Mouse (Mus musculus): Measurements from ENCODE around the gene D930048N14Rik. TPM values are rescaled to one million over a fixed set of nuclear protein-coding genes. Genes with fewer than 3 reads are reported as not detected.

D930048N14Rik gene
- total and polyA plus RNA-seq, 3 experiments: 0.38 to 1.5 (median 0.81) TPM

DNA sequence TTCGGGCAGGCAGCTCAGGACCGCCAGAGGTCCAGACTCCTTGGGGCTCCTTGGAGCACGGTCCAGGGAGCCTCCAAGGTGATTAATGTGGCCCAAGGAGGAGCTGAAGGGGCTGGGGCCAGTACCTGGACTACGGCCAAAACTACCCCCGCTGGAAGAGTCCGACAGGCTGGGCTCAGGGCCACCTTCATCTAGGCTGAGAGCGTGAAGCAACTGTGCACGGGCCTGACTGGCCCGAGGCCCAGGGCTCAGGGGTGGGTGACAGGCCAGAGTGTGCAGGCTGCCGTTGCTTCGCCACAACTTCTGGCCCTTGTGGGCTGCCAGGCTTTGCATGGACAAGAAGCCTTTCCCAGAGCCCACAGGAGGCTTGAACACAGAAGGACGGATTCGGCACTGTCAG is 5.5 kb upstream of the D930048N14Rik start (continued):
- TF ChIP-seq NRF1 (IDR thresholded peaks at IDR 0.05; ENCODE audit: low read depth, low read length): no peak
- TF ChIP-seq ETS1 (conservative IDR thresholded peaks at IDR 0.05; ENCODE audit: low read depth, low read length): no peak

- no peaks in the 10 kb centered on the region for H3K27me3 ChIP-seq (replicated peaks)
- no peak for DNase-seq (ENCODE audit: extremely low read depth)
- peaks cover 49 to 86% of the 10 kb centered on the region in 2 experiments for H3K4me1 ChIP-seq (ENCODE audit: control insufficient read depth in 1 of 2, insufficient read depth in 2 of 2)
- TF ChIP-seq CHD2 (IDR thresholded peaks at IDR 0.05; ENCODE audit: low read length) (no peak), TCF12 (IDR thresholded peaks at IDR 0.05; ENCODE audit: low read depth, low read length) (no peak)
- H3K27ac ChIP-seq (ENCODE audit: insufficient read depth, low read depth): peak overlapping the region; percentile 61
- peaks cover 6% of the 10 kb centered on the region; the same call in 1 of the 2 replicates for H3K79me2 ChIP-seq (replicated peaks; ENCODE audit: control insufficient read depth, extremely low read depth, insufficient read depth, poor library complexity, severe bottlenecking)
- in situ Hi-C loops (cut with MboI; ENCODE audit: low pct_ligation_motif_present, low pct_unique_long_range_greater_than_20kb, low sequenced_read_pairs): no loop called here
- H3K9ac ChIP-seq (ENCODE audit: insufficient read depth, low read depth): no peak overlapping the region
- peaks cover 15 to 50% of the 10 kb centered on the region in 2 experiments for H3K36me3 ChIP-seq (replicated peaks in 1 of 2; ENCODE audit: control insufficient read depth in 1 of 2, insufficient read depth in 1 of 2, low read length in 1 of 2)
- H3K4me3 ChIP-seq (replicated peaks in 1 of 3; ENCODE audit: low read depth in 2 of 3, low read length in 2 of 3, poor library complexity in 1 of 3): peak overlapping the region in 2 of 3 experiments; percentile 35 to 54
- H3K9me3 ChIP-seq (replicated peaks; ENCODE audit: low read length): no peaks in the 10 kb centered on the region
- dilution Hi-C loops (cut with MboI; ENCODE audit: extremely low pct_ligation_motif_present, extremely low pct_unique_long_range_greater_than_20kb, low sequenced_read_pairs): no loop called here
- peak overlapping the region; percentile 32; the same call in 1 of the 2 replicates for H3K4me2 ChIP-seq (ENCODE audit: insufficient read depth, low read depth, poor library complexity, severe bottlenecking)
Observed at GRCm38 (mm10) chr11:51646245-51646644, 4.5 kb upstream of the D930048N14Rik start.

DNA sequence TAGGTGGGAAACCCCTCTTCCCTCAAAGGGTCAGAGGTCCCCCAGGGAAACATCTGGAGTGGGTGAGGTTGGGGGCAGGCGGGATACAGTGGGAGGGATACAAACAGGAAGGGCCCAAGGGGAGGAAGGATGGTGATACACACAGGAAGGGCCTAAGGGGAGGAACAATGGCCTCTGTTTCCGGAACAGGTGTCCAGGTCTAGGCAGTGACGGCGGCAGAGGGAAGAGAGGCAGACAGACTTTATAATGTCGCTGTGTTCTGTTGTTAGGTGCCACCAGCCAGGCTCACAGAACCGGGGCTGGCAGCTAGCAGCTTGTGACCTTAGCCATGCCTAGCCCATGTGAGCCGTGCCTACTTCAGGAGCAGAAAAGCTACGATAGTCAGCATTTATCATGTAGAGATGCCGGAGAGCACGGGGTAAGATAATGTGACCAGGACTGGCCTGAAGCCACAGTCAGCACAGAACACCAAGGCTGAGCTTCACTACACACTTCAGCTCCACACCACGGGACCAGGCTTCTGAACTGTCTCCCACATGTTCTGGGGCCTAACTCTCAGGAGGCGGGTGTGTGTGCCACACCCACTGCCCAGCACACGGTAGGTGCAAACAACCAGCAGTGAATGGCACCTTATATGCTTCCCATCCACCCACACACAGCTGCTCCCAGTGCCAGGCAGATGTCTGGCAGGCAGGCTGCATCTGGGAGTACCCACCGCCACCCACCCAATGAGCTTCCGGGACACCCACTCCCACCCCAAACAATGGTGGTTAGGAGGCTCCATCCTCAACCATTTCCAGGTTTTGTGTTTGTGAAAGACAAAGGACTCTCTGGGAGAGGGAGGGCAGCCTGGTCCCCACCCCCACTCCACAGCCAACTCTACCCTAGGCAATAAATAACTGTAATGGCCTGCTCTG is 3.7 kb upstream of the D930048N14Rik start:
- peak; percentile 82 for DNase-seq (ENCODE audit: extremely low read depth)
- H3K4me1 ChIP-seq (ENCODE audit: control insufficient read depth in 1 of 2, insufficient read depth in 2 of 2): peaks cover 49 to 79% of the 10 kb centered on the region in 2 experiments
- H3K27ac ChIP-seq (ENCODE audit: insufficient read depth, low read depth): peak overlapping the region; percentile 61
- peak overlapping the region; percentile 32 for H3K4me2 ChIP-seq (ENCODE audit: insufficient read depth, low read depth, poor library complexity, severe bottlenecking)
- H3K9ac ChIP-seq (ENCODE audit: insufficient read depth, low read depth): peak overlapping the region; percentile 4; the same call in 1 of the 2 replicates
- H3K27me3 ChIP-seq (replicated peaks): no peaks in the 10 kb centered on the region
- H3K36me3 ChIP-seq (replicated peaks in 1 of 2; ENCODE audit: control insufficient read depth in 1 of 2, insufficient read depth in 1 of 2, low read length in 1 of 2): peaks cover 15 to 42% of the 10 kb centered on the region in 2 experiments
- dilution Hi-C loops (cut with MboI; ENCODE audit: extremely low pct_ligation_motif_present, extremely low pct_unique_long_range_greater_than_20kb, low sequenced_read_pairs) (no loop called here), in situ Hi-C loops (cut with MboI; ENCODE audit: low pct_ligation_motif_present, low pct_unique_long_range_greater_than_20kb, low sequenced_read_pairs) (no loop called here)
- TF ChIP-seq IRF4 (IDR thresholded peaks at IDR 0.05; ENCODE audit: low read depth, low read length) (peak; percentile 33; the same call in 1 of the 2 replicates), POLR2A (IDR thresholded peaks at IDR 0.05; ENCODE audit: low read depth, low read length) (peak; percentile 60), PAX5 (IDR thresholded peaks at IDR 0.05; ENCODE audit: low read length) (no peak), BHLHE40 (IDR thresholded peaks at IDR 0.05; ENCODE audit: low read depth, low read length) (0 out of 2 replicates have a peak, but pooled peaks have one; percentile 33), ZMIZ1 (IDR thresholded peaks at IDR 0.05; ENCODE audit: low read depth, low read length) (peak; percentile 61; the same call in 1 of the 2 replicates), NELFE (IDR thresholded peaks at IDR 0.05; ENCODE audit: low read depth, low read length) (0 out of 2 replicates have a peak, but pooled peaks have one; percentile 5), MAZ (IDR thresholded peaks at IDR 0.05; ENCODE audit: low read depth, low read length) (0 out of 2 replicates have a peak, but pooled peaks have one; percentile 77), SMC3 (IDR thresholded peaks at IDR 0.05; ENCODE audit: low read depth, low read length) (no peak), HCFC1 (IDR thresholded peaks at IDR 0.05; ENCODE audit: low read depth, low read length) (peak; percentile 84), ELF1 (IDR thresholded peaks at IDR 0.05; ENCODE audit: low read depth, low read length) (peak; percentile 85), TCF12 (IDR thresholded peaks at IDR 0.05; ENCODE audit: low read depth, low read length) (peak; percentile 76), CHD1 (IDR thresholded peaks at IDR 0.05; ENCODE audit: low read depth, low read length) (no peak), MAFK (IDR thresholded peaks at IDR 0.05; ENCODE audit: insufficient replicate concordance, low read length) (peak; percentile 15; the same call in 1 of the 2 replicates), MXI1 (IDR thresholded peaks at IDR 0.05; ENCODE audit: low read depth, low read length) (peak; percentile 72), MYC (IDR thresholded peaks at IDR 0.05; ENCODE audit: low read depth, low read length) (no peak; the same call in 1 of the 2 replicates), MEF2A (IDR thresholded peaks at IDR 0.05; ENCODE audit: borderline replicate concordance, low read depth, low read length) (peak; percentile 20; the same call in 1 of the 2 replicates), E2F4 (IDR thresholded peaks at IDR 0.05; ENCODE audit: insufficient replicate concordance, low read depth, low read length) (no peak), TBP (conservative IDR thresholded peaks at IDR 0.05; ENCODE audit: low read depth, low read length) (peak; percentile 56; the same call in 1 of the 2 replicates), MAX (IDR thresholded peaks at IDR 0.05; ENCODE audit: low read length) (peak; percentile 67), RCOR1 (conservative IDR thresholded peaks at IDR 0.05; ENCODE audit: low read depth, low read length) (no peak), JUN (IDR thresholded peaks at IDR 0.05; ENCODE audit: insufficient read depth, low read depth, low read length) (no peak), EP300 (IDR thresholded peaks at IDR 0.05; ENCODE audit: low read length) (peak; percentile 51), JUND (conservative IDR thresholded peaks at IDR 0.05; ENCODE audit: low read depth, low read length) (no peak), CHD2 (IDR thresholded peaks at IDR 0.05; ENCODE audit: low read length) (peak; percentile 61; the same call in 1 of the 2 replicates)
- H3K4me3 ChIP-seq (replicated peaks in 1 of 3; ENCODE audit: low read depth in 2 of 3, low read length in 2 of 3, poor library complexity in 1 of 3): peak overlapping the region; percentile 44 to 55 (median 54)
- H3K79me2 ChIP-seq (replicated peaks; ENCODE audit: control insufficient read depth, extremely low read depth, insufficient read depth, poor library complexity, severe bottlenecking): peaks cover 6% of the 10 kb centered on the region; the same call in 1 of the 2 replicates
- peaks cover 3% of the 10 kb centered on the region for H3K9me3 ChIP-seq (replicated peaks; ENCODE audit: low read length)
